Mouse (Mus musculus): ENCODE data around the gene Baiap2l2.

The Baiap2l2 gene

DNA sequence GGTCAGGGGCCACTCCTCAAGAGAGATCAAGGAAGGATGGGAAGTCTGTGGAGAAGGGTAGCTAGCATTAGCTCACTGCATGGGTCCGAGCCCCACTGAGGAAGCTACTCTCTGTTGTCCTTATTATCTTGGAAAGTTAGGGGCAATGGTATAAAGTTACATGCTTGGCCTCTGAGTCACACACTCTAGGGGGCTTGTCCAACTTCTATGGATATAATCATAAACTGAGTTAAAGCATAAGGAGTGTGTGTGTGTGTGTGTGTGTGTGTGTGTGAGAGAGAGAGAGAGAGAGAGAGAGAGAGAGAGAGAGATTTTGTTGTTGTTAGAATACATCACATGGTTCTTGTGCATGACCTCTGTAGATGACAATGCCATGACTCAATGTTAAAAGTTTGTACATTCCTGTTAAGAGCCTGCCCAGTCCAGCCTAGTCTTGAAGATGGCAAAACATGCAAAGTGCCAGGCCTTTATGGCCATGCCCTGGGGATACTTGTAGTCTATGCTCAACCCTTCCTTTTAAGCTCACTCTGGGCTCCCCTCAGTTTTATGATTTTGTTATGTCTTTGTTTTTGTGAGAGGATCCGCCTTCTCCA lies 14.3 kb upstream of the Baiap2l2 start:
- in situ Hi-C loops (cut with MboI, MseI) = no loop called here

DNA sequence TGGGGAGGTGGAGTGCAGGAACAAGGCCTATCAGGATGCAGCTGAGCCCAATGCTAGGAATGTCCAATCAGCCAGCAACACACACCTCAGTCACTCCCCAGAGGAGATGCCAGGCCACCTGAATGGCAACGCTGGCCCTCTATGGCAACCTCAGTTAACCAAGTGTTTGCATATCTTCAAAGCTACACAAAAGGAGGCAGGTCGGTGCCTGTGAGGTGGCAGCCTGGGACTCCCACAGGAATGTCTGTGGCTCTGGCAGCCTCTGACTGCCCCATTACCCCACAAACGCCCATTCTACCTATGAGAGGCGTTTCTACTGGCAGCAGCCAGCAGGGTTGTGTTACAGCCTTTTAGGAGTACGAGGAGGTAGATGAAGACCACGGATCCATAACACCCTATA lies 13.2 kb upstream of the Baiap2l2 start:
- in situ Hi-C loops (cut with MboI, MseI) = no loop called here

DNA sequence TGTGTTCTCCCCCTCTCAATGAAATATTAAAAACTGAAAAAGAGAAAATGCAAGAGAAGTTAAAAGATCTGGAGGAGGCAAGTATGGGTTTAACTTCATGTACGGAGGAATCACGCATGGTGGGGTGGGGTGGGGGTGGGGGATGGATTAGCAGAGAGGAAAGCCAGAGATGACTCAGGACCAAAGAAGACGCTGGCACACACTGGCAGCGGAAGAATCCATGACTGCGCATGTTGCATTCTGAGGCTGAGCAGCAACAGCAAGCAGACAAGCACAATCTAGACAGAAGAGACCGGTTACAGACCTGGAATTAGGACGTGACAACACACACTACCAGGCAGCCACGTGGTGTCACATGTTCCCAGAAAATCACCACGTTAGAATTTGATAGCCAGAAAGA lies 7.4 kb upstream of the Baiap2l2 start:
- in situ Hi-C loops (cut with MboI, MseI) = no loop called here

DNA sequence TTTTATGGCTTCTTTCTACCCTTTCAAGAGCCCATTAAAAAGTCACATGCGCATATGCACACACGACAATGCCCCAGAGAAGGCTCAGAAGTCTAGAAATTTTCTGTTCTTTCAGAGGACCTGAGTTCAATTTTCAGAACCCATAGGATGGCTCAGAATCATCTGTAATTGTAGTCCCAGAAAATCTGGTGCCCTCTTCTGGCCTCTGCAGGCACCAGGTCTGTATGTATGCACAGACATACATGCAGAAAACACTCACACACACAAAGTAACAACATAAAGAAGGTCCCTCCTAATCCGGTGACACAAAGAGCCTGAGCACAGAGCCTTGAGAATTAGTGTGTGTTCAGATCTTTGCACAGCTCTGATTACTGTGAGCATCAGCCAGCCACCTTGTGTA lies 5.0 kb upstream of the Baiap2l2 start:
- in situ Hi-C loops (cut with MboI, MseI) = no loop called here

DNA sequence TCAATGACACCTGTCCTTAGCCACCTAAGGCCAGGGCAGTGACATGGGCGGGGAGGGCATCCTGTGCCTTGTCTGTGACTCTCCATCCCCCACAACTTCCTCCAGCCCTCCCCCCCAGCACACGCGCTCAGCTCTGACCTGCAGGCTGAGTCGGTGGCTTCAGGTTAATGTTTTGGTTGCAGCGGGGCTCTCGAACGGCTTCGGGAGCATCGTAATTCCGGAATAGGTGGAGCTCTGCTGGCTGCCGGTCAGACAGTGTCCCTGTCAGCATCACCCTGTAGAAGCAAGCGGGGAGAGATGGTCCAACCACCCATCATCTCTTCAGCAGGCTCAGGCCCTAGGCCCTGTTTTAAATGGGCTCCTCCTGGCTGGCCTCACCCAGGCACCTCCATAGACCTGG lies 4.1 kb upstream of the Baiap2l2 start:
- in situ Hi-C loops (cut with MboI, MseI) = no loop called here

DNA sequence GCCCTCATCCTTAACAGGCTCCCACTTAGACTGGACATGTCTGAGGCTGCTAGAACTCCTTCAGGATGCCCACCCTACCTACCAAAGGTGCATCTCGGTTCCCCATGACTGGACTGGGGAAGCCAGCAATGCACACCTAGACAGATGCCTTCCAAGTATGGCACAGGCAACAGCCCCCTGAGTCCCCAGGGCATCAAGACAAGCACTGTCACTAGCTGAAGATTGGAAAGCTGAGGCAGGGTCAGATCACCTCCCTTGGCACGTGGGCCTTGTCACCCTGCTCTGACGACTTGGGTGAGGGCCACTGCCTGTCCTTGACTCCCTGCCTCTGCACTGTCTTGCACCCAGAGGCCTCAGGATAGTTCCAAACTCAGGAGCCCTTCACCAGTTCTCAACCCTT lies 3.0 kb upstream of the Baiap2l2 start:
- in situ Hi-C loops (cut with MboI, MseI) = no loop called here

DNA sequence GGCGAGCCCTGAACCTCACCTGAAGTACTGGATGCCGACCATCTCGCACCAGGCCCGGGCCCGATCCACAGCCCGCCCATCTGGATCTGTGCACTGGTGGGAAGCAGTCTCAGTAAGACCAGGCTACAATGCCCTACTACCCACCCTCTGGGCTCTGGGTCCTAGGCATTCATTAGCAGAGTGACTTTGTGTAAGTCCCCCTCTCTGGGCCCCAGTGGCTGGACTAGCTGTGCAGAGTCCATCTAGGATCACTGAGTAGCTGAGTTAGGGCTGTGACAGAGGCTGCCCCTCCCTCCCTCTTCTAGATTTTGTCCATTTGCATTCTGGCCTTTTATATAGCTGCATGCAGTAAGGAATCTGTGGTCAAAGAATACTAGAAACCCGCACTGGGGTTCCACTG lies 1.8 kb upstream of the Baiap2l2 start:
- in situ Hi-C loops (cut with MboI, MseI) = no loop called here

DNA sequence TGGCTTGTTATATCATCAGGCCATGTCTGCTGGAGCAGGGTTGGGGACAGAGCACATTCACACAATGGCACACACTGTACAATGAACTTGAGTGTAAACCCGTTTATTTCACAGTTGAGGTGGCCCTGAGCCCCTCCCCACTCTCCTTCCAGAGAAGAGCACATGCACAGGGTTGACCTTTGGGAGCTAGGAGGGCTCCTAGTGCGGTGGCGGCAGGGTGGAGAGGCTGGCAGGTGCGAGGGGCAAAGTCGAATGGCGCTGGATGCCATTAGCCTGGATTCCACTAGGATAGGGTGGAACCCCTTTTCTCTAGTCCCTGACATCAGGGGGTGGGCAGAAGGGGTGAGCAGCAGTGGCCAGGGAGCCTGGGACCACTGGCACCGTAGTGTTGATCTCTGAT lies 804 bp upstream of the Baiap2l2 start:
- in situ Hi-C loops (cut with MboI, MseI) = no loop called here

DNA sequence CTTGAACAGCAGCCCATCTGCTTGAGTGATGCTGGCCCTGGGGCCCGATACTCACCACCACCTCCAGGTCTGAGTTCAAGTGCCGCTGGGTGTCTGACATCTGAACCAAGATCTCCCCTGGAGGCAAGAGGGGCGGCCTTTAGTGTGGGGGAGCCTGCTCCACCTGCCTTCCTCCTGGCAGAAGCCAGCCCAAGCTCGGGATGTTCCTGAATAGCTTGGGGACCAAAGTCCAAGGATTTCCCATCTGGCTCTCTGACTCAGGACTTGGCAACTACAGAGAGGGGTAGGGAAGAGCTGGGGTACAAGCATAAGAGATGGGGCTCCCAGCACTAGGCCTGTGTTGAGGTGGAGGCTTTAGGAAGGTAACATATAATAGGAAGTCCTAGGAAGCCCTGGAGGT lies 2.0 kb downstream of the Baiap2l2 start:
- in situ Hi-C loops (cut with MboI, MseI) = no loop called here

DNA sequence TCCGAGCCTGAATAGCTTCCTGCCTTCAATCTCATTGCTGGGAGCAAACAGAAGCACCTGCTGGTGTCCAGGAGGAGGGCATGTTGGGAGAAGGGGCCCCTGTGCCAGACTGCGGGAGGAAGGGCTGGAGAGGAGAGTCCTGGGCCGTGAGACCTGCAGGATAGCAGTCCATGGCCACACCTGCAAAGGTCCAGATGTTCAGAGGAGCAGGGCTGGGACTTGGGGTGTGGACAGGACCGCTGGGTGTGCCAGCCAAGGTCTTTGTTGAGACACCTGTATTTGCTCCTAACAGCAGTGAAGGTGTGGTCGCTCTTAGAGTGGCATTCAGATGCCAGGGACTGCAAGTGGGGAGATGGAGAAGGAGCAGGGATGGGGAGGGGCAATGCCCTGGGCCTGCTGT lies 2.9 kb downstream of the Baiap2l2 start:
- in situ Hi-C loops (cut with MboI, MseI) = no loop called here

DNA sequence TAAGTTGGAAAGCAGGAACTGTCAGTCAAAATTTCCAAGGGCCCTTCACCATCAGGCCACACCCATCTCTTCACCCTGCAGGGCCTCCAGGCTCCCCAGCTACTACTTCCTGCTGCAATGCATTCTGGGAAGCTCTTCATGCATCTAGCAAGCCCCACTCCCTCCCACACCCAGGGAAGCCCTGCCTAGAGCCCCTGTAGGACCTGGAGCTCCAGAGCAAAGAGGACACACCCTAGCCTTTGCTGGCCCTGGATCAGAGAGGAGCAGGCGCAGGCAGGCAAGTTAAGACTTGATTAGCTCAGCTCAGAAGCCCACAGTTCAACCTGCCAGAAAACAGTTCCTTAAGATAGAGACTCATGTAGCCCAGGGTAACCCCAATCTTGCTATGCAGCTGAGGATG lies 3.9 kb downstream of the Baiap2l2 start:
- in situ Hi-C loops (cut with MboI, MseI) = no loop called here

DNA sequence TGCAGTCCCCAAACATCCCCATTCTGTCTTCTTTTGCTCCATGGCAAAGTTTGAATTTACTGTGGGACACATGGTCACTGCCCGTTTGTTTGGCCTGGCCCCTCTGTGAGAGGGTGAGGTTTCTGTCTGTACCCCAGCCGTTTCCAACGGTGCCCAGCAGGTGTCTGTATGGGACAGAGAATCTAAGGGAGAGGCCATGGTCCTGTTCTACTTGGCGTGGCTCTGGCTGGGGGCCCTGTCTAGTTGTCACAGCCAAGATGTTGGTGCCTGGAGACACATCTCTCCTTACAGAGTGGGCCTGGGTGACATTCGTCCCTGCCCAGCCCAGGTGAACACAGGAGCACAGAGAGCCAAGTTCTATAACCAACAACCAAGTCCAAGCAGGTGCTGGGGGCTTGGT lies 4.5 kb downstream of the Baiap2l2 start:
- in situ Hi-C loops (cut with MboI, MseI) = no loop called here

DNA sequence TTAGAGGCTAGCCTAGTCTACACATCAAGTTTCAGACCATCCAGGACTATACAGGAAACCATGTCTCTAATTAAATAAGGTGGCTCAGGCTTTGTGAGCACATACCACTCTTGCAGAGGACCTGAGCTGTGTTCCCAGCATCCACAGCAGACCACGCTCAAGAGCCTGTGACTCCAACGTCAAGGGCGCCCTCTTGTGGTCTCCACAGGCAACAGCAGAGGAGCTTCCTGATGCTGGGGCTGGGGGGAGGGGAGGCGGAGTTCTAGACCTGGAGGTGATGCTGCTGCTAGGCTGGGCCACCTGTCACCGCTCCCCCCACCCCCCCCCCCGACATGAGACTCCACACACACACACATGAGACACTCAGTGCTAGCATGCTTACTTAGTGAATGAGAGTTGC lies 5.1 kb downstream of the Baiap2l2 start:
- in situ Hi-C loops (cut with MboI, MseI) = no loop called here

DNA sequence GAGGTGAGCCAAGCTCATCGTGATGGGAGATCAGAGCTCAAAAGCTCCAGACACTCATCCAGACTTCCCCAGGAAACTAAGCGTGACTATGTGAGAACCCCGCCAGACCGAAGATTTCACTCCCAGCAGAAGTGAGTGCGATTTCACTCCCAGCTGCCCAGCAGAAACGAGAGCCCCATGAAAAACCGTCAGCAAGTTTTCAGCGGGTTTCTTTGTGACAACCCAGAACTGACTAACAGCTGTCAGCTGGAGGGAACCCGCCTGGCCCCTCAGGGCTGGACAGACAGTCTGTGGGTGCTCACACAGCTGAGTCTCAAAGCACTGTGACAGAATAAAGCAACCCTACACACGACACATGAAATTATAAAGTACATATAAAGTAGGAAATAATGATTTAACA lies 7.6 kb downstream of the Baiap2l2 start:
- in situ Hi-C loops (cut with MboI, MseI) = no loop called here

DNA sequence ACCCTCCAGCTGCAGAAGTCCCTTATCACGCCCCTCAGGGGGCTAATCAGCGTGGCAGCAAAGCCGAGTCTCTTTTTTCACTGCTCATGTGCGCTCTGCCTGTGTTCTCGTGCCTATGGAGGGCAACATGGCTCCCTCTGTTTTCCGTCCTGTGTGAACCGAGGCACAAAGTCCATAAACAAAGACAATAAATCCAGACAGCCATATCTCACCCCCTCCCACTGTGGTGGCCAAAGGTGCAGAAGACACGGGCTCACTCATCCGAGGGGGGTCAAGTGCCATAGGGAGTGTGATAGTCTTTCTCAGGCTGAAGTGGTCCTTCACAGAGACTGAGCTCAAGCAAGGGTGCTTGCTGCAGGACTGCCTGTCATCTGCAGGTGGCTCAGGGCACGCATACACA lies 12.3 kb downstream of the Baiap2l2 start:
- in situ Hi-C loops (cut with MboI, MseI) = no loop called here

DNA sequence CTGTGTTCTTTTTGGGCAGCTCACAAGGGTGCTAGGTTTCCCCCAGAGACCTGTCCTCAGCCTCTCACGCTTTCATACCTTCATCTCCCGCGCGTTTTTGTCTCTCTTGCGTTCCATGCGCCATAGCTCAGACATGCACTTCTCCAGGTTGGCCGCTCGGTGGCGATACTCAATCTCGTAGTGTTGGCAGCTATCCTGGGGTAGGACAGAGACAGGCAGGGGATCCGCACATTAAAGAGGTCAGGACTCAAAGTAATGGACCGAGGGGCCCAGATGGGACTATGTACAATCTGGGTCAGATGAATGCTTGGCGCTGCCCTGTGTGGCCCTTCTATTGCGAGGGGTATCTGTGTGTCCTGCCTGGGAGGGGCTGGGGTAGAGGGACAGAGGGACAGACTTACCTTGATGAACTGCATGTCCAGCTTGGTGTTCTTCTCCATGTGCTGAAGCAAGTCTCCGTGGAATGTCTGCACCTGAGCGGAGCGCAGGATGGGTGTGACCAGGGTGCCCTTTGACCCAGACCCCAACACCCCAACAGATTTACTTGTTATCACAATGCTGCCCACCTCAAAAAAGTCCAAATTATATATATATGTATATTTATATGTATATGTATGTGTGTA lies 14.1 kb downstream of the Baiap2l2 start:
- in situ Hi-C loops (cut with MboI, MseI) = no loop called here

DNA sequence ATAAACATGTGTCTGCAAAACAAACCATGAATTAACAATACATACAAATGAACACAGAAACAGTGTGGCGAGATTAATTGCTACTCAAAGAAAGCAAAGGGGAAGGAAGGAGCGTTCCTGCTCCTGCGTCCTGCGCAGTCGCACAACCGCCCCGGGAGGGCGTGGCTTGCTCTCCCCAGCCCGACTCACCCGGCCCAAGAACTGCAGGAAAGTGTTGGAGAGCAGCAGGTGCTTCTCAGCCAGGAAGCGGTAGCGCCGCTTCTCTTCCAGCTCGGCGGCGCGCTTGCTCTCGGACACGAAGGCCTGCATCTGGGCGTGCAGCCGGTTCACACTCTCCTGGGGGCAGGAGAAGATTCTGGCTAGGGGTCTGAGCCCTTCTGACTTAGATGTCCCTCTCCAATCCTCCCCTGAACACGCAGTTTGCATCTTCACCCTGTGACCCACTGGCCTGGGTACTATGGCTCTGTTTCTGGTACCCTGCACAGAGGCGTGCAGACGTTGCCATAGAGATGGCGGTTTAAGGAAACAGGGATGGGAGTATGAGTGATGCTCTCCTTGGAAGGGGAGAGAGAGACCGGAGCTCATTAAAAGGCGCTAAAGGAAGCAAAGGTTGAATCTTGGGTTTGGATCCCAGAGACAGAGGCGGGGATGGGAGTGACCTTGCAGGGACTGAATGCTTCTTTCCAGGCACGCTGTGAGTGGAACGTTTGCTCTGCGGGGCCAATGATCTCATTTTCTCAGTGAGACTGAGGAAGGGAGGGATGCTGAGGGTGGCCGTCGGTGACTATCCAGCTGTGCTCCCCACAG lies 14.8 kb downstream of the Baiap2l2 start:
- in situ Hi-C loops (cut with MboI, MseI) = no loop called here

DNA sequence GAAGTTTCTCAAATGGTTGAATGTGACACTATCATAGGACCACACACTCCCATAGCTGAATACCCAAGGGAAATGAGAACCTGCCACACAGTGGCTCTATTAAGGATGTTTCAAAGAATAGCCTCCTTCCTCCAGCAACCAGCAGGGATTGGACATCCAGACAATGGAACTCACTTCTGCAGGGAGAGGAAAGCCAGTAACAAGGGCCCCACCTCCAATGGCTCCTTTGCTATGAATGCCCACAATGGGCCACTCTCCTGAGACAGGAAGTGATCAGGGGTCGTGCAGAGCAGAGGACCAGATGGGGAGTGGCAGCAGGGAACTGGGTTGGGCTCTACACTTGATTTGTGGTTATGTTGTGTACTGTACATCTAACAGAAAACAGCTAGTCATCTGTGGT lies 16.8 kb downstream of the Baiap2l2 start:
- in situ Hi-C loops (cut with MboI, MseI) = loop anchor here (5.0 kb wide), 1 partner anchor 86 kb away; no protein-coding TSS in a partner anchor

DNA sequence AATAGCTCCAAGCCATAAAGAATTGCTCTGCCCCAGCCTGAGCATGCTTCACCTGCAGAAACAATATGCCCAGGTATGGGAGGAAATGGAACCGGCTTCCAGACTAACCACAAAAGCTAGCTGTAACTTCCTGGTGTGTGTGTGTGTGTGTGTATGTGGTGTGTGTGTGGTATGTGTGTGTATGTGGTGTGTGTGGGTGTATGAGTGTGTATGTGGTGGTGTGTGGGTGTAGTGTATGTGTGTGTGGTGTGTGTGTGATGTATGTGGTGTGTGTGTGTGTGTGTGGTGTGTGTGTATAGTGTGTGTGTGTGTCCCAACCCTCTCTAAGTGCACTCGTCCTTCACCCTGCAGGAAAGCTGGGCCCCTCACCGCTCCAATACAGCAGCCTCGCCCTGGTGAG lies 20.0 kb downstream of the Baiap2l2 start:
- in situ Hi-C loops (cut with MboI, MseI) = loop anchor here (5.0 kb wide), 1 partner anchor 83 kb away; no protein-coding TSS in a partner anchor

DNA sequence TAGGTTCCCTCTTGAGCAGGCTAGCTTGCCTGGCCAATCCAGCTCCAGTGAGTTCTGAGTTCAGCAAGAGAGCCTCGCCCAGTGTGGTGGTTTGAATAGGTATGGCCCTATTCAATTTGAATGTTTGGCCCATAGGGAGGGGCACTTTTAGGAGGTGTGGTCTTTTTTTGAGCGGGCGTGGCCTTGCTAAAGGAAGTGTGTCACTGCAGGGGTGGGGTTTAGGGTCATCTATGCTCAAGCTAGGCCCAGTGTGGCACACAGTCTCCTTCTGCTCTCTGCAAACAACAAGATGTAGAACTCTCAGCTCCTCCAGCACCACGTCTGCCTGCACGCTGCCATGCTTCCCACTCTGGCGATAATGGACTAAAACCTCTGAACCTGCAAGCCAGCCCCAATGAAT lies 21.6 kb downstream of the Baiap2l2 start:
- in situ Hi-C loops (cut with MboI, MseI) = no loop called here

DNA sequence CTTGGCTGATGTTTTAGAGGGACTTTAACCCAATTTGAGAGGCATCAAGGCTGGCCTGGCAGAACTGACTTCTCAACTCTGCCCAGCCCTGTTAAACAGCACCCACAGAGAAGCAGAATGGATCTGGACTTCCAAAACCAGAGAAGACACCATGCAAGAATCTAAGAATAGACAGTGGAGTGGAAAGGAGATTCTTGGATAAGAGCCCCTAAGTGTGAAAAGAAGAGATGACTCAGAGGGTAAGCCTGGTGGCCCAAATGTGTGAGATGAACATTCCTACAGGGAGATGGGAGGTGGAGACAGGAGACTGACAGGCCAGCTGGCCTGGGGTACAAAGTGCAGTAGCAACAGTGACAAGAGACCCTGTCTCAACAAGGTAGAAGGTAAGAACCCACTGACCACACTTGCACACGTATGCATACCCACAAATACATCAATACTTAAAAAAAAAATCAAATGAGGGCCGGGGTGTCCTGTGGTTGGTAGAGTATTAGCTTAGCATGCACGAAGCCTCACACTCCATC lies 22.5 kb downstream of the Baiap2l2 start:
- in situ Hi-C loops (cut with MboI, MseI) = no loop called here

DNA sequence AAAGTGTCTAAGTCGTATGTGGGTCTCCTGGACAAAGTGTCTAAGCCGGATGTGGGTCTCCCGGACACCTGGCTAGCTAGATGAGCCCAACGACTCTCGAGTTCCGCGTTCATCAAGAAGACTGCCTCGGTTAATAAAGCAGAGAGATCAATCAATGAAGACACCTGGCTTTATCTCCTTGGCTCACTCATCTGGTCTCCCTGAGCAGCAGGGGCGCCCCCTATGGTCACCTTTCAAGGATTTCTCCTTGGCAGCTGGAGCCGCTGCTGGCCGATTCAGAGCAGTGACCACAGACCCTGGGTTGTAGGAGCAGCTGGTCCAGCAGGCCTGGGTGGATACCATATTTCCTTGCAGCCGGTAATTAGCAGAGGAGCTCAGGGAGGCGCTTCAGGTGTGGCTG lies 23.0 kb downstream of the Baiap2l2 start:
- in situ Hi-C loops (cut with MboI, MseI) = no loop called here

DNA sequence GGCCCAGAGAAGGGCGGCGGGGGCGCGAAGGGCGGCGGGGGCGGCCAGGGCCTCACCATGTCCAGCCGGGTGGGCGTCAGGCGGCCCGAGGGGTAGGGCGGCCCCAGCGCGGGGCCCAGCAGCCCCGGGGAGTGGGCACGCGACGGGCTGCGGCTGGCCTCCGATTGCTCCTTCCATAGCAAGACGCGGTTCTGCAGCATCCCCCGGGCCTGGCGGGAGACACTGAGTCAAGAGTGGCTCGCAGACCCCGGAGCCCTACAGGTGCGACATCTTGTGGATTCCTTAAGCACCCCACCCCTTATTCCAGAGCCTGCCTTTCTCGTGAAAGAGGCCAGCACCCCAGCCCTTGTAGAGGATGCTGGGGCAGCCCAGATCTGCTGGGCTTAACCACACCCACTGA lies 23.6 kb downstream of the Baiap2l2 start:
- in situ Hi-C loops (cut with MboI, MseI) = no loop called here
